Mouse (Mus musculus) spleen, postnatal 14 days (tissue): ENCODE measurements around the gene Ccl25.

ENCODE experiments used
- DNase-seq, 2 experiments: peaks; one replicate each; pipeline ENCODE4 v3.0.0; 2021 to 2022; ENCODE audit warnings: low spot score in 2 of 2

Gene Ccl25

GRCm38 (mm10) chr8:4324983-4325750, at the start of gene Ccl25, which contains the start of gene Elavl1:
Gene Ccl25 (plus strand): TSS chr8:4325210.
Gene Elavl1 (minus strand): TSS chr8:4325413.
- DNase-seq = peak; percentile 97 to 98

GRCm38 (mm10) chr8:4275275-4276110, 49.5 kb upstream of the Ccl25 start, which contains the start of gene Timm44:
Gene Timm44 (minus strand): TSS chr8:4275913.
- DNase-seq = peak; percentile 78 to 92

GRCm38 (mm10) chr8:4276111-4276465, 48.9 kb upstream of the Ccl25 start:
- no peak for DNase-seq

- DNase-seq = no peak
Observed at GRCm38 (mm10) chr8:4292738-4293137, 32.3 kb upstream of the Ccl25 start.

- no peak for DNase-seq
Observed at GRCm38 (mm10) chr8:4297822-4298221, 27.2 kb upstream of the Ccl25 start.

- no peak for DNase-seq
Observed at GRCm38 (mm10) chr8:4304124-4304547, 20.9 kb upstream of the Ccl25 start.

- DNase-seq = no peak
Observed at GRCm38 (mm10) chr8:4305838-4306237, 19.2 kb upstream of the Ccl25 start.

- DNase-seq = no peak
Observed at GRCm38 (mm10) chr8:4312104-4312503, 12.9 kb upstream of the Ccl25 start.

- DNase-seq = no peak
Observed at GRCm38 (mm10) chr8:4313254-4314124, 11.5 kb upstream of the Ccl25 start.

GRCm38 (mm10) chr8:4314852-4315251, 10.2 kb upstream of the Ccl25 start:
- DNase-seq = no peak

- DNase-seq = no peak
Observed at GRCm38 (mm10) chr8:4318124-4318523, 6.9 kb upstream of the Ccl25 start.

GRCm38 (mm10) chr8:4318796-4319572, 6.0 kb upstream of the Ccl25 start:
- no peak for DNase-seq

- no peak for DNase-seq
Observed at GRCm38 (mm10) chr8:4319573-4319872, 5.5 kb upstream of the Ccl25 start.

GRCm38 (mm10) chr8:4320404-4320803, 4.6 kb upstream of the Ccl25 start:
- no peak for DNase-seq

GRCm38 (mm10) chr8:4321031-4321430, 4.0 kb upstream of the Ccl25 start:
- no peak for DNase-seq

- DNase-seq = peak; percentile 68 to 82
Observed at GRCm38 (mm10) chr8:4322470-4322869, 2.5 kb upstream of the Ccl25 start.

- DNase-seq = no peak
Observed at GRCm38 (mm10) chr8:4323917-4324316, 1.1 kb upstream of the Ccl25 start.

- no peak for DNase-seq
Observed at GRCm38 (mm10) chr8:4324525-4324924, 485 bp upstream of the Ccl25 start.

GRCm38 (mm10) chr8:4325751-4326036, 684 bp downstream of the Ccl25 start:
- DNase-seq = no peak

- no peak for DNase-seq
Observed at GRCm38 (mm10) chr8:4329000-4329399, 4.0 kb downstream of the Ccl25 start.

GRCm38 (mm10) chr8:4333966-4334365, 9.0 kb downstream of the Ccl25 start:
- no peak for DNase-seq
